Mouse (Mus musculus) heart, embryonic 10.5 days (tissue): ENCODE data around the gene Entpd5. TPM values are rescaled to one million over a fixed set of nuclear protein-coding genes. Genes with fewer than 3 reads are reported as not detected.
A peak's percentile ranks its signal among the peaks of the same experiment; 100 is the strongest.

Experiments
- DNase-seq: peaks from one replicate; pipeline ENCODE4 v3.0.0-alpha.2; 2017; ENCODE audit warnings: low spot score
- H3K27ac ChIP-seq: fragments of 300-500 bp; sonication (generic); 2 replicates; pipeline ENCODE4 v1.5.1; 2016; ENCODE audit warnings: mild to moderate bottlenecking
- H3K27me3 ChIP-seq: fragments of 300-500 bp; sonication (generic); 2 replicates; pipeline ENCODE4 v1.6.1; 2016; ENCODE audit warnings: mild to moderate bottlenecking; ENCODE audit not compliant: poor library complexity, insufficient read depth, severe bottlenecking
- H3K36me3 ChIP-seq: fragments of 300-500 bp; sonication (generic); 2 replicates; pipeline ENCODE4 v1.6.1; 2016; ENCODE audit warnings: mild to moderate bottlenecking, moderate library complexity
- H3K4me1 ChIP-seq: fragments of 300-500 bp; sonication (generic); 2 replicates; pipeline ENCODE4 v1.6.1; 2016; ENCODE audit warnings: mild to moderate bottlenecking
- H3K4me3 ChIP-seq: fragments of 300-500 bp; sonication (generic); 2 replicates; pipeline ENCODE4 v1.5.1; 2016; ENCODE audit warnings: mild to moderate bottlenecking, moderate library complexity
- H3K9me3 ChIP-seq: fragments of 300-500 bp; sonication (generic); 2 replicates; pipeline ENCODE4 v1.6.1; 2016; ENCODE audit warnings: mild to moderate bottlenecking, moderate library complexity
- WGBS: fragments of 180-500 bp; shearing (Covaris S2); methylation state at CpG from one replicate; pipeline ENCODE4 v1.1.7; 2016; 5-methylcytosine and 5-hydroxymethylcytosine counted together
- polyA plus RNA-seq: library from polyadenylated mRNA; unstranded; fragments of >200 nt; fragmentation: Nextera tagmentation; extraction: Ambion mirVana; gene quantifications from 2 replicates; pipeline ENCODE4 v1.2.1, GENCODE M21; 2016

The Entpd5 gene
- polyA plus RNA-seq, 1 experiment from 2014 or later, result 20.0 TPM

- peaks cover 16% of the 10 kb centered on the region; the same call in 1 of the 2 replicates for H3K4me1 ChIP-seq
- H3K36me3 ChIP-seq, result peaks cover 9% of the 10 kb centered on the region
- no peaks in the 10 kb centered on the region for H3K27me3 ChIP-seq
- no peak overlapping the region for H3K4me3 ChIP-seq
- H3K9me3 ChIP-seq, result no peaks in the 10 kb centered on the region
- H3K27ac ChIP-seq, result no peak overlapping the region
- WGBS, result 87% methylated on average over 14 of the region's 14 CpGs
- no peak for DNase-seq
These were observed 11.7 kb downstream of the Entpd5 start for GRCm38 (mm10) chr12:84396947-84397679.

GRCm38 (mm10) chr12:84393847-84394246, 15.0 kb downstream of the Entpd5 start:
- DNase-seq, result no peak
- Histone ChIP-seq H3K36me3 (peaks cover 12% of the 10 kb centered on the region), H3K4me3 (no peak overlapping the region), H3K9me3 (no peaks in the 10 kb centered on the region), H3K4me1 (peaks cover 2% of the 10 kb centered on the region), H3K27me3 (no peaks in the 10 kb centered on the region), H3K27ac (no peak overlapping the region)
- WGBS, result 87% methylated on average over 5 of the region's 5 CpGs

- Histone ChIP-seq H3K9me3 (no peaks in the 10 kb centered on the region), H3K36me3 (peaks cover 12% of the 10 kb centered on the region), H3K4me3 (no peak overlapping the region), H3K27ac (no peak overlapping the region), H3K27me3 (no peaks in the 10 kb centered on the region), H3K4me1 (peaks cover 7% of the 10 kb centered on the region)
- DNase-seq, result no peak
- WGBS, result 96% methylated on average over 4 of the region's 4 CpGs
These were observed 16.1 kb downstream of the Entpd5 start for GRCm38 (mm10) chr12:84392681-84393080.

- DNase-seq, result peak; percentile 84
- no peak overlapping the region for H3K27ac ChIP-seq
- WGBS, result 30% methylated on average over 6 of the region's 6 CpGs
- H3K9me3 ChIP-seq, result no peaks in the 10 kb centered on the region
- H3K27me3 ChIP-seq, result no peaks in the 10 kb centered on the region
- peaks cover 17% of the 10 kb centered on the region for H3K4me1 ChIP-seq
- H3K36me3 ChIP-seq, result peaks cover 9% of the 10 kb centered on the region
- no peak overlapping the region for H3K4me3 ChIP-seq
These were observed 18.5 kb downstream of the Entpd5 start for GRCm38 (mm10) chr12:84390336-84390735.

GRCm38 (mm10) chr12:84388774-84389400, 19.9 kb downstream of the Entpd5 start:
- H3K27ac ChIP-seq, result no peak overlapping the region
- H3K9me3 ChIP-seq, result no peaks in the 10 kb centered on the region
- 66% methylated on average over 14 of the region's 14 CpGs for WGBS
- DNase-seq, result no peak
- H3K4me1 ChIP-seq, result peaks cover 32% of the 10 kb centered on the region
- H3K27me3 ChIP-seq, result no peaks in the 10 kb centered on the region
- H3K4me3 ChIP-seq, result no peak overlapping the region
- peaks cover 9% of the 10 kb centered on the region for H3K36me3 ChIP-seq

- H3K4me1 ChIP-seq, result peaks cover 36% of the 10 kb centered on the region
- H3K4me3 ChIP-seq, result no peak overlapping the region
- no peaks in the 10 kb centered on the region for H3K27me3 ChIP-seq
- DNase-seq, result no peak
- H3K36me3 ChIP-seq, result peaks cover 5% of the 10 kb centered on the region; the same call in 1 of the 2 replicates
- H3K9me3 ChIP-seq, result no peaks in the 10 kb centered on the region
- no peak overlapping the region for H3K27ac ChIP-seq
- WGBS, result 84% methylated on average over 8 of the region's 8 CpGs
These were observed 20.7 kb downstream of the Entpd5 start for GRCm38 (mm10) chr12:84388097-84388496.

GRCm38 (mm10) chr12:84385408-84385807, 23.4 kb downstream of the Entpd5 start:
- no peaks in the 10 kb centered on the region for H3K27me3 ChIP-seq
- 87% methylated on average over 4 of the region's 4 CpGs for WGBS
- peaks cover 45% of the 10 kb centered on the region for H3K4me1 ChIP-seq
- H3K9me3 ChIP-seq, result no peaks in the 10 kb centered on the region
- H3K4me3 ChIP-seq, result no peak overlapping the region
- peak overlapping the region; percentile 54; the same call in 1 of the 2 replicates for H3K27ac ChIP-seq
- no peak for DNase-seq
- 0 out of 2 replicates have a peak, but pooled peaks cover 3% of the 10 kb centered on the region for H3K36me3 ChIP-seq

- DNase-seq, result no peak
- Histone ChIP-seq H3K27me3 (no peaks in the 10 kb centered on the region), H3K36me3 (0 out of 2 replicates have a peak, but pooled peaks cover 4% of the 10 kb centered on the region), H3K27ac (peak overlapping the region; percentile 54; the same call in 1 of the 2 replicates), H3K9me3 (no peaks in the 10 kb centered on the region), H3K4me3 (no peak overlapping the region), H3K4me1 (peaks cover 45% of the 10 kb centered on the region)
- WGBS, result 51% methylated on average over 5 of the region's 5 CpGs
These were observed 24.2 kb downstream of the Entpd5 start for GRCm38 (mm10) chr12:84384644-84385081.

- no peaks in the 10 kb centered on the region for H3K27me3 ChIP-seq
- H3K36me3 ChIP-seq, result peaks cover 24% of the 10 kb centered on the region; the same call in 1 of the 2 replicates
- H3K27ac ChIP-seq, result peak overlapping the region; percentile 79
- 51% methylated on average over 4 of the region's 4 CpGs for WGBS
- H3K4me3 ChIP-seq, result peak overlapping the region; percentile 40
- H3K9me3 ChIP-seq, result no peaks in the 10 kb centered on the region
- peaks cover 40% of the 10 kb centered on the region for H3K4me1 ChIP-seq
- peak; percentile 89 for DNase-seq
These were observed 26.5 kb downstream of the Entpd5 start for GRCm38 (mm10) chr12:84382369-84382768.

- no peaks in the 10 kb centered on the region for H3K27me3 ChIP-seq
- H3K9me3 ChIP-seq, result no peaks in the 10 kb centered on the region
- H3K4me3 ChIP-seq, result no peak overlapping the region
- no peaks in the 10 kb centered on the region for H3K4me1 ChIP-seq
- no peak overlapping the region for H3K27ac ChIP-seq
- WGBS, result 79% methylated on average over 6 of the region's 6 CpGs
- H3K36me3 ChIP-seq, result peaks cover 88% of the 10 kb centered on the region
- no peak for DNase-seq
These were observed 34.9 kb downstream of the Entpd5 start for GRCm38 (mm10) chr12:84373831-84374481.

- H3K4me3 ChIP-seq, result no peak overlapping the region
- 90% methylated on average over 5 of the region's 5 CpGs for WGBS
- H3K27ac ChIP-seq, result no peak overlapping the region
- H3K27me3 ChIP-seq, result no peaks in the 10 kb centered on the region
- no peaks in the 10 kb centered on the region for H3K9me3 ChIP-seq
- H3K36me3 ChIP-seq, result peaks cover 87% of the 10 kb centered on the region
- no peak for DNase-seq
- no peaks in the 10 kb centered on the region for H3K4me1 ChIP-seq
These were observed 37.2 kb downstream of the Entpd5 start for GRCm38 (mm10) chr12:84371647-84372046.

GRCm38 (mm10) chr12:84366971-84367370, 41.9 kb downstream of the Entpd5 start:
- Histone ChIP-seq H3K4me1 (peaks cover 18% of the 10 kb centered on the region), H3K36me3 (peaks cover 51% of the 10 kb centered on the region), H3K27me3 (no peaks in the 10 kb centered on the region), H3K27ac (no peak overlapping the region), H3K9me3 (no peaks in the 10 kb centered on the region), H3K4me3 (no peak overlapping the region)
- 61% methylated on average over 9 of the region's 9 CpGs for WGBS
- DNase-seq, result no peak

GRCm38 (mm10) chr12:84365137-84365536, 43.7 kb downstream of the Entpd5 start:
- H3K9me3 ChIP-seq, result no peaks in the 10 kb centered on the region
- H3K27ac ChIP-seq, result no peak overlapping the region
- no peaks in the 10 kb centered on the region for H3K27me3 ChIP-seq
- H3K4me3 ChIP-seq, result no peak overlapping the region
- no peak for DNase-seq
- H3K4me1 ChIP-seq, result peaks cover 28% of the 10 kb centered on the region
- WGBS, result 90% methylated on average over 6 of the region's 6 CpGs
- H3K36me3 ChIP-seq, result peaks cover 33% of the 10 kb centered on the region
